Mouse (Mus musculus): ENCODE data around the gene Lrrc58. TPM values are rescaled to one million over a fixed set of nuclear protein-coding genes. Genes with fewer than 3 reads are reported as not detected.

Lrrc58 gene
- total RNA-seq, 2 experiments from 2014 or later, result 23.0 to 38.4 TPM

- ATAC-seq (ENCODE audit: poor library complexity, severe bottlenecking), result no peak
Measured at GRCm38 (mm10) chr16:37919000-37919399, 50.8 kb downstream of the Lrrc58 start.

DNA sequence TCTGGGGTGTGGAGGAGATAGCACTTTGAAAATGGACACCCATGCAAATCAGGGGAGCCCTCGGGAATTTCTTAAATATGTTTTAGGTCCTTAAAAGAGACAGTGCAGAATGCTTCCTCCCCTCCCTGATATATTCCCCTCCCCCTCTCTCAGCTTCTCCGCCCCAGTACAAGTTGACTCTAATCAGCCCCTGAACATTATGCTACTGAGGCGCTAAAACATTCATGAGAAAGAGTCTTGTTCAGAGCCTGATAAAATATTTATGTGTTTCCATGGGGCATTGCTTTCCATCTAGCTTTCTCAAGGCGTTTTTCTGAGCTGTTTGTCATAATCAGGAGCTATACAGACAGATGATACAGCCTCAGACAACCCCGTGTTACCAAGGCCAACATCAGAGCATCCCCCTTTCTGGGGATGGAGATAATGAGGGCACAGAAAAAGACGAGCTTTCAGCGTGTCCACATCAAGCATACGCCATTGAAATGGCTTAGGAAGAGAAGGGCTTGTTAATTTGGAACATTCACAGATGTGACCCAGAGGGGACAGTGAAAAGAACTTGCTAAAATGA is 52.7 kb downstream of the Lrrc58 start:
- no peak for ATAC-seq (ENCODE audit: poor library complexity, severe bottlenecking)

DNA sequence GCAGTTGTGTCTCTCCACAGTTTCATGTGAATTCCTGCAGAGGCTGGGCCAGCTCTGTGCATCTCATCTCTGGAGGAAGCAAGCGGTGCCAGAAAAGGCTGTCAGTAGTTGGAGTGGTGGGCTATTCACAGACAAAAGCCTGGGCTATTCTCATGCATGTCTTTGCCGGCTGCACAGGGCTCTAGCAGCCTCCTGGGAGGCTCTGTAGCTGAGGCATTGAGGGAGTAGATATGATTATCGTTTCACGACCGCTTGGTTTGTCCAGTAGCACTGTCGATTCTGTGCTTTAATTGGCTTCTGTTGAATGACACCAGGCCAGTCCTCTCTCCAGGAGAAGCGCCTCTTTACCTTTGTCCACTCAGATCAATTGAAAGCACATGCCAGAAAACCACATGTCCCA is 57.9 kb downstream of the Lrrc58 start:
- ATAC-seq (ENCODE audit: poor library complexity, severe bottlenecking), result no peak

GRCm38 (mm10) chr16:37927117-37927516 is 58.9 kb downstream of the Lrrc58 start:
- no peak for ATAC-seq (ENCODE audit: poor library complexity, severe bottlenecking)

- ATAC-seq (ENCODE audit: poor library complexity, severe bottlenecking), result no peak
Measured at GRCm38 (mm10) chr16:37929006-37929405, 60.8 kb downstream of the Lrrc58 start.

DNA sequence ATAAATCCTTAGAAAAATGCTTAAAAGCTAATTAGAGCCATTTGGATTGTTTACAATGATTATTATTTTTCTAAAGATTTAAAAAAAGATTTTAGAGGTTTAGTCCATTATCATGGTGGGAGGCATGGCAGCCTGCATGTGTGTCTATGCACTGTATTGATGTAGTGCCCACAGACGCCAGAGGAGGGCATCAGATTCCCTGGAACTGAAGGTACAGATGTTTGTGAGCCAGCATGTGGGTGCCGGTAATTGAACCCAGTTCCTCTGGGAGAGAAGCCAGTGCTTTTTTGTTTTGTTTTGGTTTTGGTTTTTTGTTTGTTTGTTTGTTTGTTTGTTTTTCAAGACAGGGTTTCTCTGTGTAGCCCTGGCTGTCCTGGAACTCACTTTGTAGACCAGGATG is 61.4 kb downstream of the Lrrc58 start:
- no peak for ATAC-seq (ENCODE audit: poor library complexity, severe bottlenecking)

GRCm38 (mm10) chr16:37934932-37935331 is 66.7 kb downstream of the Lrrc58 start:
- ATAC-seq (ENCODE audit: poor library complexity, severe bottlenecking), result no peak

- ATAC-seq (ENCODE audit: poor library complexity, severe bottlenecking), result no peak
Measured at GRCm38 (mm10) chr16:37937276-37937675, 69.1 kb downstream of the Lrrc58 start.

Other genes with a start within 250 kb of the Lrrc58 start
- 35.2 and 58.3 TPM in 2 replicates for gene Ndufb4, start 213.9 kb upstream of the Lrrc58 start, total RNA-seq (2015)
- 11.5 TPM in 2 replicates for gene Ndufb4, start 213.9 kb upstream of the Lrrc58 start, total RNA-seq (2017)
- gene Fstl1, start 91.5 kb upstream of the Lrrc58 start, total RNA-seq (2015), result 0.16 and 1.1 TPM in 2 replicates
- 0.44 and 0.89 TPM in 2 replicates for gene Fstl1, start 91.5 kb upstream of the Lrrc58 start, total RNA-seq (2017)
- not detected in 2 replicates for gene Gm36028, start 7.2 kb upstream of the Lrrc58 start, total RNA-seq (2015)
- not detected in 2 replicates for gene Gm36028, start 7.2 kb upstream of the Lrrc58 start, total RNA-seq (2017)
- gene Gpr156, start 48.1 kb downstream of the Lrrc58 start, total RNA-seq (2015), result not detected in 2 replicates
- not detected in 2 replicates for gene Gpr156, start 48.1 kb downstream of the Lrrc58 start, total RNA-seq (2017)
- gene Gsk3b, start 220.6 kb downstream of the Lrrc58 start, total RNA-seq (2015), result 64.2 and 73.2 TPM in 2 replicates
- gene Gsk3b, start 220.6 kb downstream of the Lrrc58 start, total RNA-seq (2017), result 34.2 and 34.5 TPM in 2 replicates

All from megakaryocyte, adult 5-6 weeks (primary cell).